Mouse (Mus musculus): ENCODE measurements around the gene Dusp11. TPM values are rescaled to one million over a fixed set of nuclear protein-coding genes. Genes with fewer than 3 reads are reported as not detected.
A peak's percentile ranks its signal among the peaks of the same experiment; 100 is the strongest.
"Not testable (repeated sequence)": the region's sequence is repeated elsewhere in the genome, so short reads cannot be mapped to it uniquely, and the experiment has no call there.

The Dusp11 gene
- total RNA-seq (2021), result 10 to 100 TPM; 56.0 to 94.4 TPM

DNA sequence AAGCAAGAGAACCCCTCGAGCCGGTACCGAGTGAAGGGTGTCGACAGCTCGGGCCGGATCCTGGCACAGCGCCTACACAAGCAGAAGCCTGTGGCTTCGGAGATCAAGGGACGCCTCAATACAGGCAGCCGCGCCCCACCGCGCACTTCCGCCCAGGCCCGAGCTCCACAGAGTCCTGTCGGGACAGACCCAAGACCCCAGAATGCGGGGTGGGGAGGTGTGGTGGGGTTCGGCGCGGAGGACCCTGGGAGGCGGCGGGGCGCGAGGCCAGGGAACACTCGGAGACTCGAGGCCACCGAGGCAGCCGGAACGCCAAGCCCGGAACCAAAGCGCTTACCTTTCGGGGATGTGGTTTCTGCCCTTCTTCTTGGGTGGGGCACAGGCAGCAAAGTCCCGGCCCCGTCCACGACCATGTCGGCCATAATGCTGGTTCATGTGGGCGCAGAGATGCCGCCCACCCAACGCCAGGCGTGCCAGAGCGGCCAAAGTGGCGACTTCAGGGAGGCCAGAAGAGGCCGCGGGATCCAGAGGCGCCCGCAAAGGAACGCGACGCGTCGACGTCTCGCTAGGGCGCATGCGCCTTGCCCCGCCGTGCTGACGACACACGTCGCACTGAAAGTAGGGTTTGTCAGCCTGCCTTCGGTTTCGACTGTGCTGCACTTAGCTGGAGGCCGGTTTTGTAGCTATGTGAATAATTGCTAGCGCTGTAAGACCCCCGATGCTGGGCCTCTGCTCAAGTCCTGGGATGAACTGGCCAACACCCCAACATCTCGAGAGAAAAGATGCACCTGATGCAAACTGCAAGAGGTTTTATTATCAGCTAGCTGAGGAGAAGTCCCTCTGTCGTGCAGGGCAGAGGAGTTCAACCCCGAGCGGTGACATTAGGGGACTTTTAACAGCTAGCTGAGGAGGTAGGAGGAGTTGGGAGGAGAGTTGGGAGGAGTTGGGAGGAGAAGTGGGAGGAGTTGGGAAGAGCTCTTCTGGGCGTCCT, at the start of gene Dusp11:
TSS of gene Dusp11 (minus strand) at position 567 of the 991 bp plus-strand sequence.
- DNase-seq (ENCODE audit: extremely low spot score in 1 of 2, low spot score in 1 of 2), result peak; percentile 92 to 94

- peak in 1 of 2 experiments; percentile 48 for DNase-seq (ENCODE audit: extremely low spot score in 1 of 2, low spot score in 1 of 2)
Observed at GRCm38 (mm10) chr6:86009980-86010379, 48.5 kb upstream of the Dusp11 start.

DNA sequence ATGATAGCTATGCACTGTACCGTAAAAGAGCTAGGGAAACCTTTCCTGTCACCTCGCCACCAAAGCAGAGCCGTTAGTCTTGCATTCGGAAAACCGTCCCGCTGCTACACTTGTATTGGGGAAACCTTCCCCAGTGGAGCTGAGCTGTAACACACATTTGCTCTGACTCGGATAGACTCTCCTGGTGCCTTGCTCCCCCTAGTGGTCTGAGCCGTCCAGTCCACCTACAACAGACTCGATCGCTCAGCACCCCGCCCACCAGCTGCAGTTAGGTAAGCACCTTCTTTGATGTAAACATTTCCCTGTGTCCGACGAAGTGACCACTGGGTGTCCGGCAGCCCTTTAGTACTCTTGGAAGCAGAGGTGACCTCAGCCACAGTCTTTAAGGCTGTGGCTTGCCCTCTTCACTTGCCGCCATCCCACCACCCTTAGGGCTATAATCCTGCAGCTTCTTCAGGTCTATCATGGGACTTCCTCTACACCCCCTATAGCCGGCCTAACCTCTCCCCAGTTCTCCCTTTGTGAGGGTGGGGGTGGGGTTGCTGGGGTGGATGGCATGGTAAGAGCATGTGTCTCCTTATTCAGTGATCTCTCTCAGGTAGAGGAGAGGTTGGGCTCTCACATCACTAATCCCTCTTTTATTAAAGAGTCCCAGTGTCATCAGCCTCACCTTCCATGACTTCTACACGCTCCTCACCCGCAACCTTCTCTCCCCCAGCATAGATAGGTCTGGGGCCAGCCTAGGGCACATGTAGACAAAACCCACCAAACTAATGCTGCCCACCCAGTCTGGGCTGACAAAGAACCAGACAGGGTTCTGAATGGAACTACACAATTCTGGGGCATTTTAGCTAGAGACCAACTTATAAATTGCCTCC, 43.0 kb upstream of the Dusp11 start:
- DNase-seq (ENCODE audit: extremely low spot score in 1 of 2, low spot score in 1 of 2), result peak; percentile 35 to 73

DNA sequence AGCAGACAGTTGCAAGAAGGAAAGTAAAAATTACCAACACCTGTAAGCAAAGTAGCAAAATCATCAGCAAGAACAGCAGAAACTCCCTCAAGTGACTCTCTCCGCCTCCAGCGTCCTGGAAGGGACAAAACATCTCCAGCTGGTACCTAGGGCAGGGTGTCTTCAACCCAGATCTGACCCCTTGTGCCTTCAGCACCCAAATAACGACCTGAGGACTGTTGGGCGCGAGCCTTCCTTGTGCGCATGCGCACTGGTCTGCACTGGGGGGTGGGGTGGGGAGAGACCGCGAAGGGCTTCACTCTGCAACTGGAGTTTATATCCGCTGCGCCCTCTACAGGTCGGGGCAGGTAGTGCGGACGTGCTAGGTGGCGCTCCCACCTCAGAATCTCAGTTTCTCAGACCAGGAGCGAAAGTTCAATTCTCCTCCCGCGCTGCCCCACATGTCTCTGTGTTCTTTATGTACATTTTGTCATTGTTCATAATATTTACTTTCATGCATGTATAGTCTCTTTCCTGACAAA, 42.0 kb upstream of the Dusp11 start:
- DNase-seq (ENCODE audit: extremely low spot score in 1 of 2, low spot score in 1 of 2), result no peak

DNA sequence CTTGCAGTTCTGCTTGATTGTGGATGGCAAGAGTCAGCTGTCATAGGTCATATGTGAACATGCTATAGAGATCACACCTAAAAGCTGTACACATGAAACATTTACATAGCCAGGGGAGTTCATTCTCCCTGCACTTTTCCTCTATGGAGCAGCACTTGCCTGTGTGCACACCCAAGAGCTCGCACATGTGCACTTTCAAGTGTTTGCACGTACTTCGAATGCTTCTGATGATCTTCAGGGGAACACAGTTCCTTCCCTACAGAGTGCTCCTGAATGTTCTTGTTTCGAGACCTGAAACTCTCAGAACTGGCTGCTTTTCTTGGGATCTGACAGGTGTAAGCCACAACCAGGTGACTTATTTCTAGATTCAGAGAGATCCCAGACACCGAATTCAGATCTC, 29.3 kb upstream of the Dusp11 start:
- not testable (repeated sequence) for DNase-seq (ENCODE audit: extremely low spot score in 1 of 2, low spot score in 1 of 2)

- not testable (repeated sequence) for DNase-seq (ENCODE audit: extremely low spot score in 1 of 2, low spot score in 1 of 2)
Observed at GRCm38 (mm10) chr6:85989570-85989969, 28.1 kb upstream of the Dusp11 start.

DNA sequence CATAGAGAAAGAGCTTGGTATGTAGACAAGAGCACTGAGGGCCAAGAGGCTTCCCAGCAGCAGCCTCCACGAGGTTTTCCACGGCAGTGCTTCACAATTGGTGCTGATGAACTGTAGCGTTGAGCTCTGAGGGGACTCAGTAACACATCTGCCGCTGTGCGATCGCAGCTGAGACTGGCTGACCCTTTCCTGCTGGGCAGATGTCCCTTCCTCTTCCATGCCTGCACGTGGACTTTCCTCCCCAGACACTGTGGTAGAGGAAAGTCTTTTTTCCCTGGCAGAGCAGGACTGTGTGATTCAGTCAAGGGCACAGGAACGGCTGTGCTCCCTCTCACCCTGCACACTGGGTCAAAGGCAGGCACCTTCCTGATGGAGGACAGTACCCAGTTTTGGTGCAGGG, 22.9 kb upstream of the Dusp11 start:
- DNase-seq (ENCODE audit: extremely low spot score in 1 of 2, low spot score in 1 of 2), result no peak

DNA sequence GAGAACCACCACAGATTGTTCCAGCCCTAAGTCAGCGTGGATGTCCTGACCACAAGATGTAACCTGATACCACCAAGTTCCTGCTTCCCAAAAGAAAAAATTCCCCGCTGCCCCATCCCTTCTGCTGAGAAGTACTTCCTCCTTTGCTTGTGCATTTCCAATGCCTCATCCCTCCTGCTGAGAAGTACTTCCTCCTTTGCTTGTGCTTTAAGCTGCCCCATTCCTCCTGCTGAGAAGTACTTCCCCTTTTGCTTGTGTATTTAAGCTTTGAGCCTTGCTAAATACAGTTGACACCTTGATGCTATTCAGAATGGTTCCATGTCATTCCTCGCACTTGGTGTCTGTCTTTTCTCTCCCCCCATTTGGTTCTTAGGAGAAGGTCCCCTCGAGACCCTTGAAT, 17.3 kb upstream of the Dusp11 start:
- not testable (repeated sequence) for DNase-seq (ENCODE audit: extremely low spot score in 1 of 2, low spot score in 1 of 2)

GRCm38 (mm10) chr6:85976242-85976641, 14.8 kb upstream of the Dusp11 start:
- DNase-seq (ENCODE audit: extremely low spot score in 1 of 2, low spot score in 1 of 2), result no peak

- DNase-seq (ENCODE audit: extremely low spot score in 1 of 2, low spot score in 1 of 2), result no peak
Observed at GRCm38 (mm10) chr6:85975761-85976160, 14.3 kb upstream of the Dusp11 start.

- no peak for DNase-seq (ENCODE audit: extremely low spot score in 1 of 2, low spot score in 1 of 2)
Observed at GRCm38 (mm10) chr6:85974941-85975617, 13.6 kb upstream of the Dusp11 start.

GRCm38 (mm10) chr6:85973336-85973735, 11.9 kb upstream of the Dusp11 start:
- DNase-seq (ENCODE audit: extremely low spot score in 1 of 2, low spot score in 1 of 2), result no peak

- DNase-seq (ENCODE audit: extremely low spot score in 1 of 2, low spot score in 1 of 2), result no peak
Observed at GRCm38 (mm10) chr6:85972699-85973098, 11.2 kb upstream of the Dusp11 start.

DNA sequence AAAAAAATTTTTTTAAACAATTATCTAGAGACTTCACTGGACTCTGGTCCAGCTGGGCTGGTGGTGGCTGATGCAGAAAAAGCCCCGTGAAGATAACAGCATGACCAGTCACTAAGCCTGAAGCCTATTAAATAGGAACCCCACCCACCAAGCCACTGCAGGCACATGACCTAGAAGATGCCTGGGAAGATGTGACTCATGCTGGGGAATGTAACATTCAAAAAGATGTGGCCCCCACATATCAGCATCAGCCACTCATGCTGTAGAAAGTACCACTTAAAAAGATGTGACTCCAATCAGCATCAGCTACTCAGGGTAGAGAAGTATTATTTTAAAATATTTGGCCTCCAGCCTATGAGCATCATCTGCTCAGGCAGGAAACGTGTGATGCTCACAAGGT, 8.4 kb upstream of the Dusp11 start:
- DNase-seq (ENCODE audit: extremely low spot score in 1 of 2, low spot score in 1 of 2), result no peak

GRCm38 (mm10) chr6:85966686-85967085, 5.2 kb upstream of the Dusp11 start:
- no peak for DNase-seq (ENCODE audit: extremely low spot score in 1 of 2, low spot score in 1 of 2)

GRCm38 (mm10) chr6:85966081-85966480, 4.6 kb upstream of the Dusp11 start:
- not testable (repeated sequence) for DNase-seq (ENCODE audit: extremely low spot score in 1 of 2, low spot score in 1 of 2)

GRCm38 (mm10) chr6:85957581-85957980, 3.9 kb downstream of the Dusp11 start:
- no peak for DNase-seq (ENCODE audit: extremely low spot score in 1 of 2, low spot score in 1 of 2)

- no peak for DNase-seq (ENCODE audit: extremely low spot score in 1 of 2, low spot score in 1 of 2)
Observed at GRCm38 (mm10) chr6:85948549-85948948, 12.9 kb downstream of the Dusp11 start.

GRCm38 (mm10) chr6:85942469-85942868, 19.0 kb downstream of the Dusp11 start:
- no peak for DNase-seq (ENCODE audit: extremely low spot score in 1 of 2, low spot score in 1 of 2)

GRCm38 (mm10) chr6:85938701-85939100, 22.8 kb downstream of the Dusp11 start:
- DNase-seq (ENCODE audit: extremely low spot score in 1 of 2, low spot score in 1 of 2), result no peak
